Mouse (Mus musculus): ENCODE measurements around the gene Zc3h12d. TPM values are rescaled to one million over a fixed set of nuclear protein-coding genes. Genes with fewer than 3 reads are reported as not detected.

Gene Zc3h12d
- polyA plus RNA-seq, 1 experiment = 0.11 TPM

GRCm38 (mm10) chr10:7816476-7816875, 15.8 kb upstream of the Zc3h12d start:
- TF ChIP-seq POLR2A (IDR thresholded peaks at IDR 0.05; ENCODE audit: borderline replicate concordance, insufficient read depth, low read length) (no peak), CTCF (IDR thresholded peaks at IDR 0.05; ENCODE audit: borderline replicate concordance, insufficient read depth, low read depth, low read length) (no peak)
- Histone ChIP-seq H3K4me1 (ENCODE audit: control insufficient read depth, insufficient read depth, low read length) (no peaks in the 10 kb centered on the region), H3K27ac (ENCODE audit: insufficient read depth, low read length) (no peak overlapping the region), H3K4me3 (replicated peaks; ENCODE audit: insufficient read depth, low read depth, low read length) (no peak overlapping the region), H3K27me3 (ENCODE audit: control insufficient read depth, insufficient read depth, low read length) (no peaks in the 10 kb centered on the region)
- DNase-seq = no peak
- 85% methylated on average over 2 of the region's 2 CpGs for WGBS

DNA sequence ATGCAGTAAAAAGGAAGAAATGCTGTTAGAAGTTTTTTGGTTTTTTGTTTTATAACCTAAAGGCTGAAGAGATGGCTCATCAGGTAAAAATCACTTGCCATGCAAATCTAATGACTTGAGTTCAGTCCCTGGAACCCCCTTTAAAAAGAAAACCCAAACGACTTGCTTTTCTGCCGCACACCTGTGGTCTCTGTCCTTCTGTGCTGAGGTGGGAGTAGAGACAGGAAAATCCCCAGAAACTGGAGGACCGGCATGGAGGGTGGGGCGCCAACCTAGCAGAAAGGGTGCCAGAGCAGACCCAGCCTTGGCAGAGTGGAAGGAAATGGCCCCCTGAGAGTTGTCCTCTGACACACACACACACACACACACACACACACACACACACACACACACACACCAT, 13.6 kb upstream of the Zc3h12d start:
- TF ChIP-seq POLR2A (IDR thresholded peaks at IDR 0.05; ENCODE audit: borderline replicate concordance, insufficient read depth, low read length) = no peak
- no peak for TF ChIP-seq CTCF (IDR thresholded peaks at IDR 0.05; ENCODE audit: borderline replicate concordance, insufficient read depth, low read depth, low read length)
- Histone ChIP-seq H3K4me3 (replicated peaks; ENCODE audit: insufficient read depth, low read depth, low read length) (no peak overlapping the region), H3K4me1 (ENCODE audit: control insufficient read depth, insufficient read depth, low read length) (no peaks in the 10 kb centered on the region), H3K27ac (ENCODE audit: insufficient read depth, low read length) (no peak overlapping the region), H3K27me3 (ENCODE audit: control insufficient read depth, insufficient read depth, low read length) (no peaks in the 10 kb centered on the region)
- DNase-seq = no peak
- 71% methylated on average over 4 of the region's 4 CpGs for WGBS

GRCm38 (mm10) chr10:7819156-7819555, 13.1 kb upstream of the Zc3h12d start:
- TF ChIP-seq CTCF (IDR thresholded peaks at IDR 0.05; ENCODE audit: borderline replicate concordance, insufficient read depth, low read depth, low read length) = no peak
- TF ChIP-seq POLR2A (IDR thresholded peaks at IDR 0.05; ENCODE audit: borderline replicate concordance, insufficient read depth, low read length) = no peak
- 96% methylated on average over 4 of the region's 4 CpGs for WGBS

GRCm38 (mm10) chr10:7819603-7820002, 12.7 kb upstream of the Zc3h12d start:
- DNase-seq = no peak
- no peaks in the 10 kb centered on the region for H3K4me1 ChIP-seq (ENCODE audit: control insufficient read depth, insufficient read depth, low read length)
- H3K27ac ChIP-seq (ENCODE audit: insufficient read depth, low read length) = no peak overlapping the region
- WGBS = 91% methylated on average over 4 of the region's 4 CpGs
- no peaks in the 10 kb centered on the region for H3K27me3 ChIP-seq (ENCODE audit: control insufficient read depth, insufficient read depth, low read length)
- H3K4me3 ChIP-seq (replicated peaks; ENCODE audit: insufficient read depth, low read depth, low read length) = no peak overlapping the region
- TF ChIP-seq POLR2A (IDR thresholded peaks at IDR 0.05; ENCODE audit: borderline replicate concordance, insufficient read depth, low read length) = no peak
- no peak for TF ChIP-seq CTCF (IDR thresholded peaks at IDR 0.05; ENCODE audit: borderline replicate concordance, insufficient read depth, low read depth, low read length)

More at GRCm38 (mm10) chr10:7819156-7819555, 13.1 kb upstream of the Zc3h12d start:
- DNase-seq = no peak
- Histone ChIP-seq H3K27me3 (ENCODE audit: control insufficient read depth, insufficient read depth, low read length) (no peaks in the 10 kb centered on the region), H3K27ac (ENCODE audit: insufficient read depth, low read length) (no peak overlapping the region), H3K4me1 (ENCODE audit: control insufficient read depth, insufficient read depth, low read length) (no peaks in the 10 kb centered on the region), H3K4me3 (replicated peaks; ENCODE audit: insufficient read depth, low read depth, low read length) (no peak overlapping the region)

GRCm38 (mm10) chr10:7820171-7820570, 12.1 kb upstream of the Zc3h12d start:
- WGBS = 91% methylated on average over 5 of the region's 5 CpGs
- TF ChIP-seq POLR2A (IDR thresholded peaks at IDR 0.05; ENCODE audit: borderline replicate concordance, insufficient read depth, low read length) (no peak), CTCF (IDR thresholded peaks at IDR 0.05; ENCODE audit: borderline replicate concordance, insufficient read depth, low read depth, low read length) (no peak)
- no peak overlapping the region for H3K4me3 ChIP-seq (replicated peaks; ENCODE audit: insufficient read depth, low read depth, low read length)

DNA sequence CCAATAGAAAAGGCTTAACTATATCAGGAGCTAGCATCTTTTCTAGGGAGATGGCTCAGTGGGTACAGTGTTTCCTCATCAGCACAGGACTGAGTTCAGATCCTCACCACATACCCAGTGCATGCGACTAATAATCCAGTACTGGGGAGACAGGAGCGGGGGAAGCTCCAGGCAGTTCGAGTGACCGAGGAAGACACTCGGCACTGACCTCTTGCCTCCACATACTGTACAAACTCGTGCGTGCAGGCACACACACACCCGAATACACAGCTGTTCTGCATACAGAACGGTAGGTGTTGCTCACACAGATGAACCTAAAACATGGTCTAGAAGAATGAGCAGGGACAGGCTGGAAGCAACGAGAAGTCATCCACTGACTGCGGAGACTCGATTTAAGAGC, 10.3 kb upstream of the Zc3h12d start:
- 93% methylated on average over 12 of the region's 12 CpGs for WGBS
- H3K27ac ChIP-seq (ENCODE audit: insufficient read depth, low read length) = no peak overlapping the region
- H3K27me3 ChIP-seq (ENCODE audit: control insufficient read depth, insufficient read depth, low read length) = no peaks in the 10 kb centered on the region
- no peaks in the 10 kb centered on the region for H3K4me1 ChIP-seq (ENCODE audit: control insufficient read depth, insufficient read depth, low read length)
- TF ChIP-seq POLR2A (IDR thresholded peaks at IDR 0.05; ENCODE audit: borderline replicate concordance, insufficient read depth, low read length) (no peak), CTCF (IDR thresholded peaks at IDR 0.05; ENCODE audit: borderline replicate concordance, insufficient read depth, low read depth, low read length) (no peak)
- DNase-seq = no peak
- no peak overlapping the region for H3K4me3 ChIP-seq (replicated peaks; ENCODE audit: insufficient read depth, low read depth, low read length)

More at GRCm38 (mm10) chr10:7820171-7820570, 12.1 kb upstream of the Zc3h12d start:
- no peaks in the 10 kb centered on the region for H3K27me3 ChIP-seq (ENCODE audit: control insufficient read depth, insufficient read depth, low read length)
- no peak for DNase-seq
- no peaks in the 10 kb centered on the region for H3K4me1 ChIP-seq (ENCODE audit: control insufficient read depth, insufficient read depth, low read length)
- H3K27ac ChIP-seq (ENCODE audit: insufficient read depth, low read length) = no peak overlapping the region

- Histone ChIP-seq H3K4me1 (ENCODE audit: control insufficient read depth, insufficient read depth, low read length) (no peaks in the 10 kb centered on the region), H3K4me3 (replicated peaks; ENCODE audit: insufficient read depth, low read depth, low read length) (no peak overlapping the region), H3K27me3 (ENCODE audit: control insufficient read depth, insufficient read depth, low read length) (no peaks in the 10 kb centered on the region), H3K27ac (ENCODE audit: insufficient read depth, low read length) (no peak overlapping the region)
- 84% methylated on average over 9 of the region's 9 CpGs for WGBS
- no peak for DNase-seq
- no peak for TF ChIP-seq CTCF (IDR thresholded peaks at IDR 0.05; ENCODE audit: borderline replicate concordance, insufficient read depth, low read depth, low read length)
- no peak for TF ChIP-seq POLR2A (IDR thresholded peaks at IDR 0.05; ENCODE audit: borderline replicate concordance, insufficient read depth, low read length)
Measured at GRCm38 (mm10) chr10:7824663-7825280, 7.5 kb upstream of the Zc3h12d start.

DNA sequence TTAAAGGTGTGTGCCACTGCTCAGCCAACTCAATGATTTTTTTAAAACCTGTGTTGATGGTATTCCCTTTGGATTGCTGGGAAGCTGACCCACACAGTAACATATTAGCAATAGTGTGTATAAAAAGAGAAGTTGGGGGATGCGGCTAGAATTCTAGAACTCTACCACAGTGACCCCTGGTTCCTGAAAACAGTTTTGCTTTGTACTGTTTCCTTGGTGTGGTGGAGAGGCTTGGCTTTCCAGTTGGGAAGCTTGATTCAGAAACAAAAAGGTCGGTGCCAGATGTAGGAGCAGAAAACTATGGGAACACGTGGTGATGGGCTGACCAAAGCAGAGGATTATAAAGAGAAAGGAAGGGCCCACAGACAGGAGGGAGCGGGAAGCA, 7.0 kb upstream of the Zc3h12d start:
- no peaks in the 10 kb centered on the region for H3K4me1 ChIP-seq (ENCODE audit: control insufficient read depth, insufficient read depth, low read length)
- no peak overlapping the region for H3K4me3 ChIP-seq (replicated peaks; ENCODE audit: insufficient read depth, low read depth, low read length)
- TF ChIP-seq POLR2A (IDR thresholded peaks at IDR 0.05; ENCODE audit: borderline replicate concordance, insufficient read depth, low read length) (no peak), CTCF (IDR thresholded peaks at IDR 0.05; ENCODE audit: borderline replicate concordance, insufficient read depth, low read depth, low read length) (no peak)
- H3K27me3 ChIP-seq (ENCODE audit: control insufficient read depth, insufficient read depth, low read length) = no peaks in the 10 kb centered on the region
- no peak for DNase-seq
- no peak overlapping the region for H3K27ac ChIP-seq (ENCODE audit: insufficient read depth, low read length)
- 89% methylated on average over 4 of the region's 4 CpGs for WGBS

Measured in cerebellum, adult 2 months (tissue).